Mouse (Mus musculus): ENCODE measurements at regions not wholly inside any gene's neighbourhood (a gene's known extent, or its start where the extent isn't known, plus 50 kb on each side); places are given as distances from the start of the nearest gene placed in this dataset.

- no peaks in the 10 kb centered on the region for H3K4me1 ChIP-seq (ENCODE audit: control insufficient read depth, insufficient read depth, low read length)
- H3K4me2 ChIP-seq (ENCODE audit: low read length), result no peak overlapping the region
- H3K36me3 ChIP-seq (ENCODE audit: control insufficient read depth, insufficient read depth, low read length), result no peaks in the 10 kb centered on the region
- no peak for ATAC-seq
- WGBS, result 77% methylated on average over 7 of the region's 7 CpGs
- no peak overlapping the region for H3K27ac ChIP-seq (ENCODE audit: low read length)
- H3K27me3 ChIP-seq (ENCODE audit: control insufficient read depth, insufficient read depth, low read depth, low read length), result no peaks in the 10 kb centered on the region
- no peak overlapping the region for H3K9ac ChIP-seq (ENCODE audit: low read depth, low read length)
- H3K9me3 ChIP-seq (replicated peaks; ENCODE audit: control insufficient read depth, low read length, poor library complexity, severe bottlenecking), result no peaks in the 10 kb centered on the region
- H3K4me3 ChIP-seq (ENCODE audit: low read depth, low read length), result no peak overlapping the region
Observed at GRCm38 (mm10) chr10:126555080-126555479, 346.1 kb downstream of the Atp23 start.

- Histone ChIP-seq H3K27ac (ENCODE audit: low read length) (no peak overlapping the region), H3K9ac (ENCODE audit: low read depth, low read length) (no peak overlapping the region), H3K36me3 (ENCODE audit: control insufficient read depth, insufficient read depth, low read length) (no peaks in the 10 kb centered on the region), H3K4me1 (ENCODE audit: control insufficient read depth, insufficient read depth, low read length) (peaks cover 20% of the 10 kb centered on the region), H3K4me2 (ENCODE audit: low read length) (no peak overlapping the region), H3K27me3 (ENCODE audit: control insufficient read depth, insufficient read depth, low read depth, low read length) (no peaks in the 10 kb centered on the region), H3K9me3 (replicated peaks; ENCODE audit: control insufficient read depth, low read length, poor library complexity, severe bottlenecking) (no peaks in the 10 kb centered on the region), H3K4me3 (ENCODE audit: low read depth, low read length) (no peak overlapping the region)
- WGBS, result 28% methylated on average over 3 of the region's 3 CpGs
- ATAC-seq, result peak; percentile 64
Observed at GRCm38 (mm10) chr10:126531950-126532349, 369.2 kb downstream of the Atp23 start.

- no peak overlapping the region for H3K4me2 ChIP-seq (ENCODE audit: low read length)
- no peaks in the 10 kb centered on the region for H3K27me3 ChIP-seq (ENCODE audit: control insufficient read depth, insufficient read depth, low read depth, low read length)
- H3K36me3 ChIP-seq (ENCODE audit: control insufficient read depth, insufficient read depth, low read length), result no peaks in the 10 kb centered on the region
- peak overlapping the region; percentile 59; the same call in 1 of the 2 replicates for H3K27ac ChIP-seq (ENCODE audit: low read length)
- 35% methylated on average over 1 of the region's 1 CpGs for WGBS
- no peaks in the 10 kb centered on the region for H3K9me3 ChIP-seq (replicated peaks; ENCODE audit: control insufficient read depth, low read length, poor library complexity, severe bottlenecking)
- no peak overlapping the region for H3K9ac ChIP-seq (ENCODE audit: low read depth, low read length)
- H3K4me3 ChIP-seq (ENCODE audit: low read depth, low read length), result no peak overlapping the region
- peaks cover 16% of the 10 kb centered on the region for H3K4me1 ChIP-seq (ENCODE audit: control insufficient read depth, insufficient read depth, low read length)
- ATAC-seq, result no peak
Observed at GRCm38 (mm10) chr10:126531368-126531767, 369.8 kb downstream of the Atp23 start.

GRCm38 (mm10) chr10:126528801-126529200 lies 372.4 kb downstream of the Atp23 start:
- Histone ChIP-seq H3K4me1 (ENCODE audit: control insufficient read depth, insufficient read depth, low read length) (peaks cover 11% of the 10 kb centered on the region), H3K27me3 (ENCODE audit: control insufficient read depth, insufficient read depth, low read depth, low read length) (no peaks in the 10 kb centered on the region), H3K27ac (ENCODE audit: low read length) (no peak overlapping the region), H3K9me3 (replicated peaks; ENCODE audit: control insufficient read depth, low read length, poor library complexity, severe bottlenecking) (no peaks in the 10 kb centered on the region), H3K4me3 (ENCODE audit: low read depth, low read length) (no peak overlapping the region), H3K9ac (ENCODE audit: low read depth, low read length) (no peak overlapping the region), H3K36me3 (ENCODE audit: control insufficient read depth, insufficient read depth, low read length) (no peaks in the 10 kb centered on the region), H3K4me2 (ENCODE audit: low read length) (no peak overlapping the region)
- 82% methylated on average over 2 of the region's 2 CpGs for WGBS
- no peak for ATAC-seq

GRCm38 (mm10) chr10:126526186-126526585 lies 375.0 kb downstream of the Atp23 start:
- Histone ChIP-seq H3K9ac (ENCODE audit: low read depth, low read length) (no peak overlapping the region), H3K36me3 (ENCODE audit: control insufficient read depth, insufficient read depth, low read length) (no peaks in the 10 kb centered on the region), H3K27me3 (ENCODE audit: control insufficient read depth, insufficient read depth, low read depth, low read length) (no peaks in the 10 kb centered on the region), H3K4me1 (ENCODE audit: control insufficient read depth, insufficient read depth, low read length) (peaks cover 16% of the 10 kb centered on the region), H3K27ac (ENCODE audit: low read length) (no peak overlapping the region), H3K9me3 (replicated peaks; ENCODE audit: control insufficient read depth, low read length, poor library complexity, severe bottlenecking) (no peaks in the 10 kb centered on the region), H3K4me3 (ENCODE audit: low read depth, low read length) (no peak overlapping the region), H3K4me2 (ENCODE audit: low read length) (no peak overlapping the region)
- WGBS, result 20% methylated on average over 5 of the region's 5 CpGs
- ATAC-seq, result no peak

- H3K4me2 ChIP-seq (ENCODE audit: low read length), result no peak overlapping the region
- no peak for ATAC-seq
- no peaks in the 10 kb centered on the region for H3K9me3 ChIP-seq (replicated peaks; ENCODE audit: control insufficient read depth, low read length, poor library complexity, severe bottlenecking)
- peaks cover 9% of the 10 kb centered on the region for H3K4me1 ChIP-seq (ENCODE audit: control insufficient read depth, insufficient read depth, low read length)
- no peak overlapping the region for H3K4me3 ChIP-seq (ENCODE audit: low read depth, low read length)
- WGBS, result 44% methylated on average over 7 of the region's 7 CpGs
- no peaks in the 10 kb centered on the region for H3K36me3 ChIP-seq (ENCODE audit: control insufficient read depth, insufficient read depth, low read length)
- H3K9ac ChIP-seq (ENCODE audit: low read depth, low read length), result no peak overlapping the region
- no peaks in the 10 kb centered on the region for H3K27me3 ChIP-seq (ENCODE audit: control insufficient read depth, insufficient read depth, low read depth, low read length)
- no peak overlapping the region for H3K27ac ChIP-seq (ENCODE audit: low read length)
Observed at GRCm38 (mm10) chr10:126521836-126522815, 379.0 kb downstream of the Atp23 start.

- no peak overlapping the region for H3K4me3 ChIP-seq (ENCODE audit: low read depth, low read length)
- H3K4me2 ChIP-seq (ENCODE audit: low read length), result no peak overlapping the region
- H3K27me3 ChIP-seq (ENCODE audit: control insufficient read depth, insufficient read depth, low read depth, low read length), result no peaks in the 10 kb centered on the region
- WGBS, result 50% methylated on average over 9 of the region's 9 CpGs
- no peak overlapping the region for H3K9ac ChIP-seq (ENCODE audit: low read depth, low read length)
- H3K9me3 ChIP-seq (replicated peaks; ENCODE audit: control insufficient read depth, low read length, poor library complexity, severe bottlenecking), result no peaks in the 10 kb centered on the region
- H3K4me1 ChIP-seq (ENCODE audit: control insufficient read depth, insufficient read depth, low read length), result peaks cover 9% of the 10 kb centered on the region
- no peak for ATAC-seq
- no peaks in the 10 kb centered on the region for H3K36me3 ChIP-seq (ENCODE audit: control insufficient read depth, insufficient read depth, low read length)
- no peak overlapping the region for H3K27ac ChIP-seq (ENCODE audit: low read length)
Observed at GRCm38 (mm10) chr10:126520973-126521372, 380.2 kb downstream of the Atp23 start.

GRCm38 (mm10) chr10:126513185-126513584 lies 388.0 kb downstream of the Atp23 start:
- 82% methylated on average over 7 of the region's 7 CpGs for WGBS

GRCm38 (mm10) chr10:126511511-126511910 lies 389.6 kb downstream of the Atp23 start:
- Histone ChIP-seq H3K9ac (ENCODE audit: low read depth, low read length) (no peak overlapping the region), H3K9me3 (replicated peaks; ENCODE audit: control insufficient read depth, low read length, poor library complexity, severe bottlenecking) (no peaks in the 10 kb centered on the region), H3K27me3 (ENCODE audit: control insufficient read depth, insufficient read depth, low read depth, low read length) (no peaks in the 10 kb centered on the region), H3K27ac (ENCODE audit: low read length) (no peak overlapping the region), H3K4me1 (ENCODE audit: control insufficient read depth, insufficient read depth, low read length) (no peaks in the 10 kb centered on the region), H3K4me2 (ENCODE audit: low read length) (no peak overlapping the region), H3K4me3 (ENCODE audit: low read depth, low read length) (no peak overlapping the region), H3K36me3 (ENCODE audit: control insufficient read depth, insufficient read depth, low read length) (no peaks in the 10 kb centered on the region)
- WGBS, result 95% methylated on average over 10 of the region's 10 CpGs
- no peak for ATAC-seq

More at GRCm38 (mm10) chr10:126513185-126513584, 388.0 kb downstream of the Atp23 start:
- H3K27me3 ChIP-seq (ENCODE audit: control insufficient read depth, insufficient read depth, low read depth, low read length), result no peaks in the 10 kb centered on the region
- no peaks in the 10 kb centered on the region for H3K36me3 ChIP-seq (ENCODE audit: control insufficient read depth, insufficient read depth, low read length)
- H3K4me3 ChIP-seq (ENCODE audit: low read depth, low read length), result no peak overlapping the region
- no peak overlapping the region for H3K27ac ChIP-seq (ENCODE audit: low read length)
- ATAC-seq, result no peak
- no peak overlapping the region for H3K9ac ChIP-seq (ENCODE audit: low read depth, low read length)
- H3K9me3 ChIP-seq (replicated peaks; ENCODE audit: control insufficient read depth, low read length, poor library complexity, severe bottlenecking), result no peaks in the 10 kb centered on the region
- no peaks in the 10 kb centered on the region for H3K4me1 ChIP-seq (ENCODE audit: control insufficient read depth, insufficient read depth, low read length)
- H3K4me2 ChIP-seq (ENCODE audit: low read length), result no peak overlapping the region
